ENCODE assay signal across 7 mouse cellular contexts in the genomic region with DNA sequence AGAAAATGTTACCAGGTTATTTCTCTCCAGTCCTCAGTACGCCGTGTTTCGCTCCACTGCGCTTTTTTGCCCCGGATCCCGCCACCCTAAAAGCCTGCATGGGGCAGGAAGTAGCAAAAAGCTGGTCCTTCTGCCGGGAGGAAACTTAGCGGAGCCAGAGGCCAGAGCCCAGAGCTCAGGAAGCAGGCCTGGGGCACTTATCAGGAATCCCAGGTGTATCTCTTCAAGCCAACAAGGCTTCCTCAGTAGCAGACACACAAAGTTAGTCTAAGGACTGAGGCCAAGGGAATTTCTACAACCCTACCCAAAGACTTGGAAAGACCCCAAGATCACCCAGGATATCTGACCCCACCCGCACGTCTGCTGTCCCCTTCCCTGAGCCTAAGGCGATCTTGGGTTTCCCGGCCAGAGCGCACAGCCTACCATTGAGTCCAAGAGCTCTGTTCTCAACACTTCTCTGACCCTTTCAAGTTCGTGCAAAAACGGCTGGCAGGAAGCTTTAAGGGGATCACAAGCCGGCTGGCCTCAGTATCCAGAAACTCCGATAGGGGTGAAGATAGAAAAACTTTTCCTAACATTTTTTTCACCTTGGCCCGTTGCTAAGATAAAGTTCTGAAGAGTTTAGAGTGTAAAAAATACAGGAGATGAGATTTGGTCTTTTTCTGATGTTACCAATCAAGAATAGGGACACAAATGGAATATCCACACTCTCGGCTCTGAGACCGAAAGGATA. TPM values are rescaled to one million over a fixed set of nuclear protein-coding genes. Genes with fewer than 3 reads are reported as not detected.
A peak's percentile ranks its signal among the peaks of the same experiment; 100 is the strongest.
DNase-seq lines count a peak whose midpoint lies in the region; ATAC-seq and TF ChIP-seq lines count a peak whose summit lies in the region.

No protein-coding gene starts in this region.

- no peak for TF ChIP-seq CTCF in E14TG2a.4 (conservative IDR thresholded peaks at IDR 0.05; ENCODE audit: low read length)

- intact Hi-C loops in heart, postnatal 10 days (cut with DNase I) = loop anchor here (5.0 to 10.0 kb wide), 3 partner anchors 80 to 393 kb away; no protein-coding TSS in a partner anchor

- in situ Hi-C loops in ES-E14 (cut with MboI; ENCODE audit: low sequenced_read_pairs in 2 of 2, unreplicated experiment in 2 of 2) = no loop called here

- peak overlapping the region; percentile 45 for H3K4me2 ChIP-seq in liver, embryonic 16.5 days (ENCODE audit: low read depth, low read length)

- peak overlapping the region; percentile 68; the same call in 1 of the 2 replicates for H3K9ac ChIP-seq in ES-E14 (ENCODE audit: insufficient read depth, low read depth, low read length, poor library complexity, severe bottlenecking)
- peak overlapping the region; percentile 27 for H3K9ac ChIP-seq in liver, embryonic 16.5 days (ENCODE audit: low read depth, low read length)

- H3K36me3 ChIP-seq in E14TG2a.4 (ENCODE audit: insufficient read depth, low read length) (peaks cover 59% of the 10 kb centered on the region), ES-E14 (ENCODE audit: control insufficient read depth, insufficient read depth, low read length, poor library complexity, severe bottlenecking) (peaks cover 22% of the 10 kb centered on the region)
- H3K36me3 ChIP-seq in liver, embryonic 16.5 days (ENCODE audit: control insufficient read depth, insufficient read depth) = no peaks in the 10 kb centered on the region

- no peaks in the 10 kb centered on the region for H3K9me3 ChIP-seq in E14TG2a.4 (ENCODE audit: low read length)
- H3K9me3 ChIP-seq in ES-E14 (ENCODE audit: control insufficient read depth, insufficient read depth, low read depth, low read length) = no peaks in the 10 kb centered on the region
- H3K9me3 ChIP-seq in liver, embryonic 16.5 days (replicated peaks; ENCODE audit: control insufficient read depth, low read length) = no peaks in the 10 kb centered on the region

- 4% methylated on average over 20 of the region's 20 CpGs for WGBS in liver, embryonic 16.5 days (ENCODE audit: insufficient replicate concordance)

- no peak for DNase-seq in ES-E14 (ENCODE audit: low read depth, low spot score)
- DNase-seq in heart, postnatal 10 days = peak; percentile 22 to 27
- DNase-seq in cerebellum, adult 11 months = no peak
- DNase-seq in spleen, postnatal 36 days (ENCODE audit: low spot score in 2 of 2) = no peak
- DNase-seq in right cerebral cortex, postnatal 14 days = no peak

- peaks cover 10% of the 10 kb centered on the region; the same call in 1 of the 2 replicates for H3K27me3 ChIP-seq in E14TG2a.4 (ENCODE audit: insufficient read depth, low read length)
- H3K27me3 ChIP-seq in liver, embryonic 16.5 days (ENCODE audit: control insufficient read depth, insufficient read depth, low read depth, low read length) = peaks cover 62% of the 10 kb centered on the region

- H3K4me1 ChIP-seq in E14TG2a.4 (replicated peaks; ENCODE audit: low read depth, low read length) = peaks cover 71% of the 10 kb centered on the region
- peaks cover 7 to 10% of the 10 kb centered on the region in 2 experiments for H3K4me1 ChIP-seq in ES-E14 (ENCODE audit: control insufficient read depth in 2 of 2, insufficient read depth in 2 of 2, low read length in 2 of 2, poor library complexity in 1 of 2)
- no peaks in the 10 kb centered on the region; the same call in 1 of the 2 replicates for H3K4me1 ChIP-seq in liver, embryonic 16.5 days (ENCODE audit: control insufficient read depth, low read depth, low read length)

- H3K27ac ChIP-seq in ES-E14 (ENCODE audit: insufficient read depth, low read depth, low read length, poor library complexity, severe bottlenecking) = no peak overlapping the region
- H3K27ac ChIP-seq in liver, embryonic 16.5 days (ENCODE audit: low read length) = peak overlapping the region; percentile 48

- H3K4me3 ChIP-seq in E14TG2a.4 (replicated peaks; ENCODE audit: low read length) (peak overlapping the region; percentile 89), ES-E14 (ENCODE audit: insufficient read depth in 1 of 2, low read depth in 1 of 2, low read length in 2 of 2, poor library complexity in 1 of 2, severe bottlenecking in 1 of 2) (peak overlapping the region; percentile 67 to 71)
- H3K4me3 ChIP-seq in liver, embryonic 16.5 days (ENCODE audit: low read depth, low read length) = peak overlapping the region; percentile 56

- no peak for ATAC-seq in liver, embryonic 16.5 days (ENCODE audit: low read depth)

TF ChIP-seq in ES-E14, 5 proteins besides CTCF, POLR2A, EP300 and RAD21:
- no peak for TF ChIP-seq MAFK (IDR thresholded peaks at IDR 0.05; ENCODE audit: insufficient read depth, low read depth, low read length)
- TF ChIP-seq CHD2 (IDR thresholded peaks at IDR 0.05; ENCODE audit: low read depth, low read length) = no peak
- TF ChIP-seq ZNF384 (IDR thresholded peaks at IDR 0.05; ENCODE audit: low read depth, low read length) = no peak
- TF ChIP-seq ZC3H11A (IDR thresholded peaks at IDR 0.05; ENCODE audit: borderline replicate concordance, low read depth, low read length) = no peak
- no peak for TF ChIP-seq HCFC1 (IDR thresholded peaks at IDR 0.05; ENCODE audit: borderline replicate concordance, insufficient read depth, low read length)

RNA-seq across cellular contexts. Expression of gene Nr5a2, which starts 12.7 kb away (rescaled TPM):
- 24.6 and 35.4 TPM in 2 replicates for total RNA-seq in ES-E14 (2012; rRNA removed)
- total RNA-seq in heart, postnatal 10 days (2021) = 1 to 10 TPM; 3.3 to 4.4 TPM
- polyA plus RNA-seq in liver, embryonic 16.5 days (2015; fragmentation: Nextera tagmentation; extraction: Ambion mirVana) = 2.2 and 2.9 TPM in 2 replicates

Comparison
In these comparisons a context has a peak if more than half of its experiments do, and no peak if none do; other contexts are left out.
1. DNase-seq: peak in heart, postnatal 10 days (2 of 2); none in ES-E14 (single experiment), cerebellum, adult 11 months (single experiment), spleen, postnatal 36 days (0 of 2) and right cerebral cortex, postnatal 14 days (single experiment).
2. Peak in every context shown above with its lines, with median percentiles within 50 percentile points of each other: H3K4me3 ChIP-seq.